Mouse (Mus musculus): Measurements from ENCODE around the gene Lyrm4.

DNA sequence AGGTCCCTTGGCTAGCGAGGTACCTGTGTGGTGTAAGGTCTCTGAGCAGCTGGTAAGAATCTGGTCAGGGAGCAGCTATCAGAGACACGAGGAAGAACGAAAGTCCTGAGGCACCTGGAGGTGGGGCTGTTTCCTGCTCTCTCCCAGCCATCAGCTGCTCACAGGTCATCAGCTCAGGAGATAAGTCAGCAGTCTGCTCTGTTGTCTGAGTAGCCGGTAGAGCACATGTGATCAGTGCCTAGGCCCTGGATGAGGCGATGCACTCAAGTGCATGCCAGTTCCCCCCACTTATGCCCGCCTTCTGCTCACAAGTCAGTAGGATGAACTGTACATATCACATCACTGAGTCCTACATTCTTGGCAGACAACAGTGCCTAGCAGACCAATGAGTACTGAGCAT lies 134.3 kb downstream of the Lyrm4 start:
- TF ChIP-seq CTCF (IDR thresholded peaks at IDR 0.05) = no peak
- no peak for TF ChIP-seq POLR2A (IDR thresholded peaks at IDR 0.05; ENCODE audit: insufficient read depth, low read depth, low read length)
- no peak for TF ChIP-seq EP300 (IDR thresholded peaks at IDR 0.05; ENCODE audit: insufficient read depth, low read depth, low read length)
